Mouse (Mus musculus) adrenal gland, postnatal 14 days (tissue): ENCODE results near the gene AA467197. TPM values are rescaled to one million over a fixed set of nuclear protein-coding genes. Genes with fewer than 3 reads are reported as not detected.

Experiments used
- DNase-seq: peaks from one replicate; pipeline ENCODE4 v3.0.0; 2021; ENCODE audit warnings: mixed read lengths
- total RNA-seq: library from RNA; stranded (reverse); gene quantifications from 2 replicates; pipeline ENCODE4 v1.2.3, GENCODE M21; 2021

The AA467197 gene
- total RNA-seq, 1 experiment from 2014 or later = 0.48 TPM

- DNase-seq = no peak
Measured at GRCm38 (mm10) chr2:122638029-122638428, 1.2 kb downstream of the AA467197 start.

- DNase-seq = no peak
Measured at GRCm38 (mm10) chr2:122638673-122639072, 1.9 kb downstream of the AA467197 start.

- peak; percentile 45 for DNase-seq
Measured at GRCm38 (mm10) chr2:122652096-122653084, 15.6 kb downstream of the AA467197 start.

GRCm38 (mm10) chr2:122656052-122656451 lies 19.3 kb downstream of the AA467197 start:
- peak; percentile 34 for DNase-seq

- no peak for DNase-seq
Measured at GRCm38 (mm10) chr2:122656767-122657166, 20.0 kb downstream of the AA467197 start.

- DNase-seq = no peak
Measured at GRCm38 (mm10) chr2:122657707-122658524, 21.1 kb downstream of the AA467197 start.

- no peak for DNase-seq
Measured at GRCm38 (mm10) chr2:122659825-122660224, 23.0 kb downstream of the AA467197 start.

GRCm38 (mm10) chr2:122665253-122665972 lies 28.6 kb downstream of the AA467197 start:
- no peak for DNase-seq

- peak; percentile 66 for DNase-seq
Measured at GRCm38 (mm10) chr2:122665973-122666875, 29.4 kb downstream of the AA467197 start.

GRCm38 (mm10) chr2:122667856-122668255 lies 31.1 kb downstream of the AA467197 start:
- DNase-seq = peak; percentile 66

GRCm38 (mm10) chr2:122671714-122672113 lies 34.9 kb downstream of the AA467197 start:
- no peak for DNase-seq

GRCm38 (mm10) chr2:122672841-122673240 lies 36.1 kb downstream of the AA467197 start:
- no peak for DNase-seq

GRCm38 (mm10) chr2:122675126-122675525 lies 38.3 kb downstream of the AA467197 start:
- DNase-seq = no peak

GRCm38 (mm10) chr2:122681379-122682137 lies 44.8 kb downstream of the AA467197 start:
- no peak for DNase-seq

GRCm38 (mm10) chr2:122682520-122682919 lies 45.7 kb downstream of the AA467197 start:
- DNase-seq = no peak

- no peak for DNase-seq
Measured at GRCm38 (mm10) chr2:122683641-122684040, 46.9 kb downstream of the AA467197 start.

- no peak for DNase-seq
Measured at GRCm38 (mm10) chr2:122686665-122687064, 49.9 kb downstream of the AA467197 start.
